Mouse (Mus musculus): ENCODE measurements at regions not wholly inside any gene's neighbourhood (a gene's known extent, or its start where the extent isn't known, plus 50 kb on each side); places are given as distances from the start of the nearest gene placed in this dataset.

DNA sequence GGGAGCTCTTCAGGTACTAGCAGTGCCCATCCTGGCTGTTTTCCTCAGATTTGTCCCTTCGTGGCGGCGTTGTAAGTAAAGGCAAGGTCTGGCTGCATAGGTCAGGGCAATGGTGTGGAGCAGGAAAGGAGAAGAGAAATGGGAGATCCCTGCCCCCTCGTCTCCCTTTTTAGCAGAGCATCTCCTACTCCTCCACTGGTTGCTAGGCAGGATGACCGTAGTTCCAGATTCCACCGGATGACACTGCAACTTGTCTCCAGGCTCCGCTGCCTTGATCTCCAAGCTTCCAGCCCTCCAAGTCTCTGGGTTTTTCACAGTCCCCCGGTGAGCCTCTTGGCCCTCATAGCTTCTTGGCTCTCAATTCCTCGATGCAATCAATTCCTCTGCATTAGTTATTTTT is 53.1 kb upstream of the Foxo1 start:
- Histone ChIP-seq H3K4me3 (ENCODE audit: insufficient read depth in 1 of 2, low read depth in 2 of 2, low read length in 2 of 2) (no peak overlapping the region), H3K27me3 (ENCODE audit: control insufficient read depth, insufficient read depth, low read length) (no peaks in the 10 kb centered on the region), H3K4me1 (replicated peaks; ENCODE audit: control insufficient read depth in 2 of 2, insufficient read depth in 2 of 2, low read length in 1 of 2) (no peaks in the 10 kb centered on the region), H3K9me3 (ENCODE audit: control insufficient read depth, low read length) (no peaks in the 10 kb centered on the region), H3K36me3 (replicated peaks; ENCODE audit: control insufficient read depth, insufficient read depth, low read depth) (no peaks in the 10 kb centered on the region), H3K9ac (replicated peaks) (no peak overlapping the region), H3K4me2 (ENCODE audit: low read depth) (no peak overlapping the region), H3K27ac (no peak overlapping the region)
- no peak for TF ChIP-seq EP300 (IDR thresholded peaks at IDR 0.05; ENCODE audit: low read depth)
- TF ChIP-seq CTCF (IDR thresholded peaks at IDR 0.05; ENCODE audit: low read depth), result no peak
- DNase-seq (ENCODE audit: low read depth in 3 of 3, low spot score in 3 of 3) (no peak), ATAC-seq (ENCODE audit: insufficient read depth) (no peak)
- WGBS (ENCODE audit: insufficient replicate concordance), result 63% methylated on average over 9 of the region's 9 CpGs
